Mouse (Mus musculus) testis, adult 2 months (tissue): ENCODE results near the gene Ahdc1.

Source experiments
- CTCF ChIP-seq: fragments of 200-500 bp; IDR thresholded peaks from 2 replicates; pipeline ENCODE4 v1.5.1; 2012; ENCODE audit warnings: low read depth, mild to moderate bottlenecking, inconsistent platforms, low read length, moderate library complexity; ENCODE audit not compliant: control insufficient read depth, insufficient read depth, insufficient replicate concordance
- POLR2A ChIP-seq: fragments of 200-500 bp; IDR thresholded peaks from 2 replicates; pipeline ENCODE4 v1.6.1; 2012; ENCODE audit warnings: low read depth, mild to moderate bottlenecking, inconsistent platforms, low read length, moderate library complexity; ENCODE audit not compliant: control insufficient read depth

- TF ChIP-seq CTCF (no peak), POLR2A (no peak; the same call in 1 of the 2 replicates)
Observed at GRCm38 (mm10) chr4:133092453-133092901, 81.4 kb downstream of the Ahdc1 start.
